Mouse (Mus musculus) bone marrow macrophage, adult 2 months (primary cell): Measurements from ENCODE around the gene Arid1a.

ENCODE experiments used
- CTCF ChIP-seq: IDR thresholded peaks from 2 replicates; pipeline ENCODE4 v1.5.1; 2012; ENCODE audit warnings: low read depth, mild to moderate bottlenecking, low read length, moderate library complexity
- POLR2A ChIP-seq: IDR thresholded peaks from 2 replicates; pipeline ENCODE4 v1.6.1; 2012; ENCODE audit warnings: mild to moderate bottlenecking, low read depth, low read length, borderline replicate concordance

DNA sequence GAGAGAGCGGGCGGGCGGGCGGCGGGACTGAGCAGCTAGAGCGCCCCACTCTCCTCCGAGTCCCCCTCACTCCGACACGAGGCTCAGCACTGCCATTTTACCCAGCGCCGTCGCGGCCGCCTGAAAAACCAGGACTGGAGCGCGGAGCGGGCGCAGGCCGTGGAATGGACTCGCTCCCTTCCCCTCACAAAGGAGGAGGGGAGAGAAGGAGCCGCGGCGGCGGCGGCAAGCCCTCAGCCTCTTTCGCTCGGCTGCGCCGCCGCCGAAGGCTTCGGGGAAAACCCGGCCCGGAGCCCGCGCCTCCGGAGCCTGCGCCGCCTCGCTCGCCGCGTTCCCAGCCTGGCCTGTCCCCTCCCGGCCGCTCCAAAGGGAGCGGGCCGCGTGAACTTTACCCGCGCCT, 2.3 kb downstream of the Arid1a start:
- TF ChIP-seq CTCF (no peak), POLR2A (no peak)
